Mouse (Mus musculus) adrenal gland, postnatal 36 days (tissue): ENCODE results near the gene Gm37240. TPM values are rescaled to one million over a fixed set of nuclear protein-coding genes. Genes with fewer than 3 reads are reported as not detected.
"Not testable (repeated sequence)": the region's sequence is repeated elsewhere in the genome, so short reads cannot be mapped to it uniquely, and the experiment has no call there.

Experiments used
- DNase-seq, 2 experiments: peaks; one replicate each; pipeline ENCODE4 v3.0.0; 2021; ENCODE audit warnings: mixed read lengths in 1 of 2
- long read RNA-seq, 2 experiments: library from polyadenylated mRNA; stranded (forward); transcript quantifications; one replicate each; pipeline ENCODE4 v2.0.0; 2021; ENCODE audit warnings: borderline sequencing depth in 2 of 2
- total RNA-seq, 2 experiments: library from RNA; stranded (reverse); gene quantifications; 2 replicates each; pipeline ENCODE4 v1.2.3; 2021

Gene Gm37240
- total RNA-seq, result 1 to 10 TPM; 2.5 to 4.5 TPM
- long read RNA-seq, experiment 1, partial matches to known transcripts, result 0 of 17 reads
- long read RNA-seq, experiment 1, other reads (novel, unspliced or antisense), result 17 of 17 reads
- long read RNA-seq, experiment 2, partial matches to known transcripts, result 0 of 6 reads
- long read RNA-seq, experiment 2, other reads (novel, unspliced or antisense), result 6 of 6 reads

- DNase-seq, result peak; percentile 86 to 89
These were observed at the start of gene Gm37240, which contains the start of gene Glt28d2 for GRCm38 (mm10) chr3:85887239-85887827. Gm37240 (minus strand) TSS chr3:85887518. Glt28d2 (minus strand) TSS chr3:85887516.

GRCm38 (mm10) chr3:85933586-85933985 lies 46.3 kb upstream of the Gm37240 start:
- DNase-seq, result no peak

- no peak for DNase-seq
These were observed 44.5 kb upstream of the Gm37240 start for GRCm38 (mm10) chr3:85931859-85932258.

- no peak for DNase-seq
These were observed 43.4 kb upstream of the Gm37240 start for GRCm38 (mm10) chr3:85930671-85931255.

GRCm38 (mm10) chr3:85929711-85930110 lies 42.4 kb upstream of the Gm37240 start:
- DNase-seq, result peak; percentile 24 to 38

- DNase-seq, result no peak
These were observed 40.9 kb upstream of the Gm37240 start for GRCm38 (mm10) chr3:85928140-85928611.

GRCm38 (mm10) chr3:85927296-85927695 lies 40.0 kb upstream of the Gm37240 start:
- DNase-seq, result no peak

- DNase-seq, result peak; percentile 84 to 89
These were observed 36.9 kb upstream of the Gm37240 start for GRCm38 (mm10) chr3:85923954-85924945.

- no peak for DNase-seq
These were observed 36.0 kb upstream of the Gm37240 start for GRCm38 (mm10) chr3:85923343-85923742.

GRCm38 (mm10) chr3:85922331-85922730 lies 35.0 kb upstream of the Gm37240 start:
- DNase-seq, result peak; percentile 86 to 92

GRCm38 (mm10) chr3:85920671-85921070 lies 33.4 kb upstream of the Gm37240 start:
- not testable (repeated sequence) for DNase-seq

- peak; percentile 38 to 39 for DNase-seq
These were observed 30.3 kb upstream of the Gm37240 start for GRCm38 (mm10) chr3:85917600-85917999.

- DNase-seq, result no peak
These were observed 27.5 kb upstream of the Gm37240 start for GRCm38 (mm10) chr3:85914806-85915205.

GRCm38 (mm10) chr3:85907136-85907535 lies 19.8 kb upstream of the Gm37240 start:
- no peak for DNase-seq

- no peak for DNase-seq
These were observed 17.1 kb upstream of the Gm37240 start for GRCm38 (mm10) chr3:85904371-85904770.

- DNase-seq, result no peak
These were observed 7.7 kb upstream of the Gm37240 start for GRCm38 (mm10) chr3:85895020-85895419.

GRCm38 (mm10) chr3:85891571-85891970 lies 4.3 kb upstream of the Gm37240 start:
- no peak for DNase-seq

- peak; percentile 10 to 16 for DNase-seq
These were observed 928 bp upstream of the Gm37240 start for GRCm38 (mm10) chr3:85888221-85888671.

GRCm38 (mm10) chr3:85886636-85887238 lies 581 bp downstream of the Gm37240 start:
- peak; percentile 20 to 25 for DNase-seq

- DNase-seq, result no peak
These were observed 1.4 kb downstream of the Gm37240 start for GRCm38 (mm10) chr3:85885906-85886305.

GRCm38 (mm10) chr3:85880687-85881086 lies 6.6 kb downstream of the Gm37240 start:
- peak; percentile 75 to 83 for DNase-seq

- DNase-seq, result no peak
These were observed 7.2 kb downstream of the Gm37240 start for GRCm38 (mm10) chr3:85880068-85880467.
